ENCODE assay signal across 8 mouse cellular contexts in the genomic region with DNA sequence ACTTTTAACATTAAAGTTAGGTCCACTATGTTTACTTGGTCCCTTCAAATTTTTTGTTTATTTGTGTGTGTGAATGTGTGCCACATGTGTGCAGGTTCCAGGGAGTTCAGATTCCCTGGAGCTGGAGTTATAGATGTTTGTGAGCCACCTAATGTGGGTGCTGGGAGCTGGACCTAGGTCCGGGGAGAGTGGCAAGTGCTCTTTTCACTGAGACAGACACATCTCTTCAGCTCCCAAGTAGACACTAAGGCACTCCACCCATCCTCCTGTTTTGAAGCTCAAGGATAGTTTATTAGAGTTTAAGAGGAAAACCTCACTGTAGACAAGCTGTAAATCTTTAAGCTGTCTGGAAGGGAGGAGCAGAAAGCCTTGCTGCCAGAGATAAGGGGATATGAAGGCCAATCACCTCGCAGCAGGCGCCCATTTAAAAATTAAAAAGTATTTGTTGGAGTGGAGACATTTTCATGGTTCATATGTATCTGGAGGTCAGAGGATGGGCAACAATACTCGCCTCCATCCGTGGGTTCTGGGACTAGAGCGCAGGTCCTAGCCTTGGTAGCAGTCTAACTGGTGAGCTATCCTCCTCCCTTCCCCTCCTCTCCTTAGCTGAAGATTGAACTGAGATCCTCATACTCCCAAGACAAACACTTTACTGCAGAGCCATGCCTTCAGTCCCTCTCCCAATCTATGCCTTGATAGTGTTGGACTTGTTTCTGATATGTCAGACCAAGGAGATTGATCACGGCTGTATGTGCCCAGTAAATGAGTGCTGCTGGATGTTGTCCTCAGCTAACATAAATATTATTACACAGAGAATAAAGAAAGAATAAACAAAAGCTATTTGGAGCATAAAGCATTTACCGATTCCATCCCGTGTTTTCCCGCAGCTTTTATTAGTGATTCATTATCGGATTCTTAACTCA. TPM values are rescaled to one million over a fixed set of nuclear protein-coding genes. Genes with fewer than 3 reads are reported as not detected.
A peak's percentile ranks its signal among the peaks of the same experiment; 100 is the strongest.
DNase-seq lines count a peak whose midpoint lies in the region; ATAC-seq and TF ChIP-seq lines count a peak whose summit lies in the region.

No protein-coding gene starts in this region.

- no peak for ATAC-seq in lung, postnatal 0 days
- ATAC-seq in midbrain, postnatal 0 days (ENCODE audit: low FRiP score): no peak

- DNase-seq in cerebellum, adult 8-10 months: peak; percentile 11
- no peak for DNase-seq in cerebellum, postnatal 25 days
- peak; percentile 36 for DNase-seq in lung, postnatal 0 days (ENCODE audit: low spot score)
- no peak for DNase-seq in lung, postnatal 25 days (ENCODE audit: low spot score)
- peak; percentile 16 for DNase-seq in induced T-regulatory cell, adult 2 months (ENCODE audit: low read depth)
- DNase-seq in midbrain, postnatal 0 days (ENCODE audit: low spot score): no peak
- no peak for DNase-seq in adrenal gland, postnatal 25 days
- no peak for DNase-seq in layer of hippocampus, adult 11-12 months (ENCODE audit: low spot score)

- no peak; the same call in 1 of the 2 replicates for TF ChIP-seq EP300 in lung, postnatal 0 days (IDR thresholded peaks at IDR 0.05)

- peak overlapping the region; percentile 58 for H3K4me3 ChIP-seq in lung, postnatal 0 days (ENCODE audit: low read depth, low read length)
- no peak overlapping the region for H3K4me3 ChIP-seq in midbrain, postnatal 0 days (ENCODE audit: low read depth, low read length)

- peak overlapping the region; percentile 68 for H3K4me2 ChIP-seq in lung, postnatal 0 days (replicated peaks; ENCODE audit: low read depth, low read length)
- 0 out of 2 replicates have a peak overlapping the region, but pooled peaks have one; percentile 82 for H3K4me2 ChIP-seq in midbrain, postnatal 0 days (ENCODE audit: low read depth, low read length, poor library complexity, severe bottlenecking)

- peaks cover 10% of the 10 kb centered on the region; the same call in 1 of the 2 replicates for H3K4me1 ChIP-seq in lung, postnatal 0 days (ENCODE audit: insufficient read depth, low read depth, low read length)
- H3K4me1 ChIP-seq in midbrain, postnatal 0 days (ENCODE audit: insufficient read depth, low read length): no peaks in the 10 kb centered on the region

- no peaks in the 10 kb centered on the region for H3K27me3 ChIP-seq in lung, postnatal 0 days (replicated peaks; ENCODE audit: insufficient read depth, low read length)
- no peaks in the 10 kb centered on the region for H3K27me3 ChIP-seq in midbrain, postnatal 0 days (ENCODE audit: insufficient read depth, low read length)

- WGBS in lung, postnatal 0 days: 25% methylated on average over 11 of the region's 11 CpGs
- 73% methylated on average over 11 of the region's 11 CpGs for WGBS in midbrain, postnatal 0 days

- H3K36me3 ChIP-seq in lung, postnatal 0 days (ENCODE audit: insufficient read depth, low read length): no peaks in the 10 kb centered on the region
- no peaks in the 10 kb centered on the region for H3K36me3 ChIP-seq in midbrain, postnatal 0 days (ENCODE audit: insufficient read depth, low read length)

- H3K27ac ChIP-seq in lung, postnatal 0 days (ENCODE audit: low read length): peak overlapping the region; percentile 51
- no peak overlapping the region for H3K27ac ChIP-seq in midbrain, postnatal 0 days (ENCODE audit: low read depth, low read length)

- H3K9ac ChIP-seq in lung, postnatal 0 days (replicated peaks; ENCODE audit: low read depth): peak overlapping the region; percentile 33; the same call in 1 of the 2 replicates
- no peak overlapping the region for H3K9ac ChIP-seq in midbrain, postnatal 0 days (replicated peaks; ENCODE audit: low read length, poor library complexity, severe bottlenecking)

- TF ChIP-seq CTCF in lung, postnatal 0 days (IDR thresholded peaks at IDR 0.05): no peak
- TF ChIP-seq CTCF in midbrain, postnatal 0 days (IDR thresholded peaks at IDR 0.05): no peak

- no peaks in the 10 kb centered on the region for H3K9me3 ChIP-seq in lung, postnatal 0 days (ENCODE audit: low read length)
- H3K9me3 ChIP-seq in midbrain, postnatal 0 days (ENCODE audit: low read length): no peaks in the 10 kb centered on the region

RNA-seq across cellular contexts. Expression of gene Adk, which starts 22.3 kb away (rescaled TPM):
- 238 and 275 TPM in 2 replicates for polyA plus RNA-seq in lung, postnatal 0 days (2015; fragmentation: Nextera tagmentation; extraction: Ambion mirVana)
- total RNA-seq in midbrain, postnatal 0 days (2014; rRNA removed): 25.3 and 27.3 TPM in 2 replicates
- 48.3 and 50.6 TPM in 2 replicates for polyA plus RNA-seq in midbrain, postnatal 0 days (2015; fragmentation: Nextera tagmentation; extraction: Ambion mirVana)
- total RNA-seq in adrenal gland, postnatal 25 days (2021): 108 and 122 TPM in 2 replicates

RNA-seq across cellular contexts. Expression of gene Ap3m1, which starts 22.4 kb away (rescaled TPM):
- 39.3 and 41.1 TPM in 2 replicates for polyA plus RNA-seq in lung, postnatal 0 days (2015; fragmentation: Nextera tagmentation; extraction: Ambion mirVana)
- 53.9 and 67.6 TPM in 2 replicates for total RNA-seq in midbrain, postnatal 0 days (2014; rRNA removed)
- polyA plus RNA-seq in midbrain, postnatal 0 days (2015; fragmentation: Nextera tagmentation; extraction: Ambion mirVana): 50.1 and 54.2 TPM in 2 replicates
- 83.4 and 93.1 TPM in 2 replicates for total RNA-seq in adrenal gland, postnatal 25 days (2021)

Comparison
In these comparisons a context has a peak if more than half of its experiments do, and no peak if none do; other contexts are left out.
1. DNase-seq: peak in cerebellum, adult 8-10 months (single experiment), lung, postnatal 0 days (single experiment) and induced T-regulatory cell, adult 2 months (single experiment); none in cerebellum, postnatal 25 days (0 of 2), lung, postnatal 25 days (single experiment), midbrain, postnatal 0 days (single experiment), adrenal gland, postnatal 25 days (single experiment) and layer of hippocampus, adult 11-12 months (single experiment).